Mouse (Mus musculus) frontal cortex, postnatal 36 days (tissue): ENCODE data around the gene Zfp46.

Experiments used
- DNase-seq, 2 experiments: peaks; one replicate each; pipeline ENCODE4 v3.0.0; 2022; ENCODE audit warnings: low spot score in 2 of 2

Zfp46 gene

DNA sequence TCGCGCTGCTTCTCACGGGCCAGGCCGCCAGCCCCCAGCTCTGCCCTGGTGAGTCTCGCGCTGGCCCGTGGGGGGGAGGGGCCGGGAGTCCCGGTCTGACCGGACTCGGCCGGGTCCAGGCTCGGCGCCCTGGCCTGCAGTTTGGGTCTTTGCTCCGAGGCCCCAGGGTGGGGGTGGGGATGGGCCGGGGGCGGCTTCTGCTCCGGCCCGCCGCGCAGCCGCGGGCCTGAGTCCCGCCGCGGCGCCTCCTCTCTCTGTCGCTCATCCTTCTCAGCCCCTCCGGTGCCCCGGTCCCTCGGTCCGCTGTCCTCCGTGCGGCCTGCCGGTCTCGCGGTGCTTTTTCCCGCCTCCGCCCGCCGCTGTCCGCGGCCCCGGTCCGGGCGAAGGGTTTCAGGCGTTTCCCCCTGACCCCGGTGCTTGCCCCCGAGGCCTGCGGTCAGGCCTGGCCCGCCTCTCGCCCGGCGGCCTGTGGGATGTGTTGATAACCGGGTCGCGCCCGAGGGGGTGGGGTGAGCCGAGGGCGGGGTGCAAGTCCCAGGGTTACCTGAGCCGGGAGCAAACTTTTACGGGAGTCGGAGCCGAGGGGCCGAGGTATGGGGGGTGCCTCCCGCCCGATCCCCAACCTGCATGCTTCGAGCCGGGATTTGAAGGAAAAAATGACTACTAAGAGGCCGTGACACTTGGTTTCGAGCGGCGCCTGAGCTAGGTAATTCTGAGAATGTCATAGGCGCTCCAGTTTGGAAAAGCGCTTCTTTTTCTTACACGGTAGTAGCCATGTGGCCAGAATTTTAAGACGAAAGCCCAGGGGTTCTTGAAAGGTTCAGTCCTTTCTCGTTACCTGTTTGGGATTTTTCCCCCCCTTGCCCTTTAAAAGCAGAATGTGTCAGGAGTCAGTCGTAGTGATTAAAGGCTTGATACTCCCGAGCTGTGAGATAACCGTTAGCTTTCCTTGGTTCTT is 26.8 kb downstream of the Zfp46 start:
- DNase-seq, result peak in 1 of 2 experiments; percentile 35

DNA sequence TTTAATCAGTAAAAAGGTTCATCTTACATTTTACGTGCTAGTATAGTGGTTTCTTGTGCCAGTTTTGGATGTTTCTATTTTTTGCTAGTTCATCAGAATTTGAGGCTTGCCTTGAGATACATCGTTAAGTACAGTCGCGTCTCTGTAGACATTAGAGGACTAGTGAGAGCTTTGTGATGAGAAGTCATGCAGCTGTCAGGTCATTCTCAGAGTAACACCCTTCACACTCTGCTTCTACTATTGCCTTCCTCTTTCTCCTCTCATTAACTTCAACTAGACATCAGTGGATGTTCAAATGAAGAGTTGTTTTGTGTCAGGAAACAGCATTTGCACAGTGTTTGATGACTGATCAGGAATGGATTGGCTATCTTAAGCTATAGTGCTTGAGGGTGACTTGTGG is 28.1 kb downstream of the Zfp46 start:
- DNase-seq, result no peak

DNA sequence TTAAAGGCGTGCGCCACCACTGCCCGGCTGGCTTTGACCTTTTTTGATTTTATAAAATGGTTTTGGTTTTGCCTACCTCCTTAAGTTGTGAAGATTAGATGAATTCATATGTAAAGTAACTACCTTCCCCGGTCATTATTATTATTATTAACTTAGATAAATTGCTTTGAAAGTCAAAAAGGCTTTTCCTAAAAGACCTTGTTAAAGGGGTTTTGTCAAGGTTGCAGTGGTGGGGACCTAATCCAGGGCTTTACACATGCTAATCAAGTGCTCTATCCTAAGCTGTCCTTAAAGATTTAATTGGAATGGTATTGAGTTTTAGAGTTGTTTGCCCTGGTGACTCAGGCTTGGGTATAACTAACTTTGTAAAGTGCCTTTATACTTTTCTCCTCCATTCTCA is 33.2 kb downstream of the Zfp46 start:
- DNase-seq, result no peak

DNA sequence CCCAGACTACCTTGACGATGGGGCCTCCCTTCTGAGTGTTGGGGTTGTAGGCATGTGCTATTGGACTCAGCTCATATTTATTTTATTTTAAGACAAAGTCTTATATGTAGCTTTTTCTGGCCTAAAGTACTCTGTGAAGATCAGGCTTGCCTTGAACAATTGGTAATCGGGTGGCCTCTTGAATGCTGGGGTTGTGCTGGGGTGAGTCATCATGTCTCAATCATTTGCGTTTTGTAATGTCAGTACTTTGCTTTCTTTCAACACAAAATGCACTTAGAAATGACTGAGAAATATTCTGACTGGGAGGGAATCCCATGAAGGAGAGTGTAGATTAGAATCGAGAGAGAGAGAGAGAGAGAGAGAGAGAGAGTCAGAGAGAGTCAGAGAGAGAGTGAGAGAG is 35.5 kb downstream of the Zfp46 start:
- DNase-seq, result no peak

DNA sequence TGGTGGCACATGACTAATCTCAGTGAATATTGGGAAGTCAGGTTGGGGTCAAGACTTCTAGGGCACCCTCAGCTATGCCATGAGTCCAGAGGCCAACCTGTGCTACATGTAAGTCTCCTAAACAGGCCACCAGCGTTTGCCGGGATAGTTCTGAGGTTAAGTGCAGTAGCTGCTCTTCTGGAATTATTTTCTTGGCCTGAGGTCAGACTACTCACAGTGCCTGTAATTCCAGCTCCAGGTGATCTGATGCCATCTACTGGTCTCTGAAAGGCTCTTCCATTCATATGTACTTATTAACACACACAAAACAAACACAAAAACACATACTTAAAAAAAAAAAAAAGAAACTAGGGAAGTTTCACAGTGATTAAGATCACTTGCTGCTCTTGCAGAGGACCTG is 39.7 kb downstream of the Zfp46 start:
- DNase-seq, result no peak

DNA sequence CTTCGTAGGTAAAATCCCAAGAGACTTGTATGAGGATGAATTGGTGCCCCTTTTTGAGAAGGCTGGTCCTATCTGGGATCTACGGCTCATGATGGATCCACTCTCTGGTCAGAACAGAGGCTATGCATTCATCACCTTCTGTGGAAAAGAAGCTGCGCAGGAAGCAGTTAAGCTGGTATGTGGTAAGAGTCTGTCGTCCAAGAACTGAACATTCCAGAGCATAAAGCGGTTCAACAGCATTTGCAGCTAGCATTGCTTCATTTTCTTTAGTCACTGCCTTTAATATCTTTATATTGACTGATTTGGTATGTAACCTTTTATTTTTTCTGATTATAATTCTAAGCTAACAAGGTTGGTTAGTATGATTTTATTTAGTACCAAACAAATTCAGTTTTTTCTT is 42.8 kb downstream of the Zfp46 start:
- no peak for DNase-seq

DNA sequence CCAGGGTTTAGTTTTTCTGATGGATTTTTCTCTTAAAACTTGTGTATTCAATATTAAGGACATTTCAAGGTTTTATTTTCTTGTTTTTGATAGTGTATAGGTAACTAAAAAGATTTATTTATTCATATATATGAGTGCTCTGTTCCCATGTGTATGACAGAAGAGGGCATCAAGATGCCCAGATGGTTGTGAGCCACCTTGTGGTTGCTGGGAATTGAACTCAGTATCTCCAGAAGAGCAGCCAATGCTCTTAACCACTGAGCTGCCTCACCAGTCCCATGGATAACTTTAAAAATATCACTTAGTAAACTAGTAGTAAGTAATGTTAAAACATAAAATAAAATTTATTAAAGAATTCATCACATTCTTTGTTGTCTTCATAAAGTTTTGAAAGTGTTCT is 43.6 kb downstream of the Zfp46 start:
- no peak for DNase-seq

DNA sequence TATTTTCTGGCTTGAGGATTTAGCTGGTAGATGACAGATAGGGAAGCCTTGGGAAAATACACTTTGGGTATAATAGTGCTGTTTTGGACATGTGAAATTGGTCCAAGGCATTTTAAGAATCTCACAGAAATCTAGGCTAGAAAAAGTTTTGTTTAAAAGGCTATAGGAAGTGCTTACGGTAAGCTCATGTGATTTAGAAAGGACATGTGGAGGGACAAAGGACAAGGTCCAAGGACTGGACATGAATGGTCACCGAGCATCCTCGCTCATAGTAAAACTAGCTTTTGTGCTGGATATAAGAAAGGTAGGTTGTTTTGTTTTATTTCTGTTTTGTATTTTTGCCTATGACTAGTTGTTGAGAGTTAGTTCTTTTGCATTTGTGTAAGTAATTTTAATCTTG is 47.2 kb downstream of the Zfp46 start:
- DNase-seq, result no peak

DNA sequence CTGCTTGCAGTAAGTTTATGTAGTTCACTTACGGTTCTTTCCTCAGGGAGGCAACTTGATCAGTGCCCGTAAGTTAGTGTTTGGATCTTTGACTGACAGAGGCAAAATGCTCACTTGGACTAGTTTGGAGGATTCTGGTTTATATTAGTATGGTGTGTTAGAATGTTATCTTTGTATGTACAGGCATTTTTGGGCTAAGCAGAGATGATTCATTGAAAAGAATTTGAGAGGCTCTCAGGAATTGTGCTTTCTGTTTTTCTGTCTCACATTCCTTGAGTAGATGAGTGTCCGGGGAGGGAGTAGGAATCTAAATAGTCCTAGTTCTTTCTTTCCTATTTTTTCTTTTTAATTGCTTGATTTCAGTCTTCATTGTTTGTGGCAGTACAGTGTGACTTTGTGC is 48.7 kb downstream of the Zfp46 start:
- DNase-seq, result no peak

DNA sequence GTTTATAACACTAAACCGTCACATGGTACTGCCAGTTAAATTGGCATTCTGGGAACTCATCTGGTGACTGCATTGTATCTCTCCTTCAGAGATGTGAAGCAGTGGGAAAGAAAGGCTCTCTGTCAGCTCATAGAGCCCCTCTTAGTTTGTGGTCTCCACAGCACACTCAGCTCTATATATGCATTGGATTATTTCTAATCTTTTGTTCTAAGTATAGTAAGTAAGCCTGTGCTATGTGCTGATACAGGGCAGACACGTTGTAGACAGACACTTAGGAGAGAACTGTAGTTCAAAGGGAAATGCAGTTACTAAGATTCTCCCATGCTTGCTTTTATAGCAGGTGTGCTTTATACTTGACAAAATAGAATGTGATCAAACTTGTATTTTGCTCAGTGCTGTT is 50.6 kb downstream of the Zfp46 start:
- no peak for DNase-seq

DNA sequence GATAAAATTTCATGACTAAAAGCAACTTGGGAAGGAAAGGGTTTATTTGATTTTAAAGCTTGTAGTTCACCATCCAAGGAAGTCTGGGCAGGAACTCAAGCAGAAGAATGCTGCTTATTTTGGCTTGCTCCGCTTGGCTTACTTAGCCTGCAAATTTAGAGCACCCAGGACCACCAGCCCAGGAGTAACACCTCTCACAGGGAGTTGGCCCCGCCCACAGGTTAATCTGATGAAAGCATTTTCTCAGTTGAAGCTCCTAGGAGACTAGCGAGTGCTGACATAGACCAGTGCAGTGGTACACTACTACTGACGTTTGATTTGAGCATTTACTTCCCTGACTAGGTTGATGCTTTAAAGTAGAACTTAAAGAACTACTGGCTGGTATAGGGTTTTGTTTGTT is 52.6 kb downstream of the Zfp46 start:
- DNase-seq, result no peak
